ENCODE assay signal across 7 mouse cellular contexts in genomic region chr17:48467395-48468231, GRCm38 (mm10). TPM values are rescaled to one million over a fixed set of nuclear protein-coding genes. Genes with fewer than 3 reads are reported as not detected.
DNase-seq lines count a peak whose midpoint lies in the region; ATAC-seq lines count a peak whose summit lies in the region.

No protein-coding gene starts in this region.

- peak overlapping the region; percentile 16 for H3K4me2 ChIP-seq in embryonic facial prominence, embryonic 11.5 days (ENCODE audit: low read depth, low read length)
- H3K4me2 ChIP-seq in limb, embryonic 11.5 days (ENCODE audit: low read depth, severe bottlenecking) = peak overlapping the region; percentile 27; the same call in 1 of the 2 replicates
- peak overlapping the region; percentile 42 for H3K4me2 ChIP-seq in midbrain, embryonic 14.5 days (ENCODE audit: low read length)

- 10% methylated on average over 22 of the region's 22 CpGs for WGBS in embryonic facial prominence, embryonic 11.5 days
- 8% methylated on average over 22 of the region's 22 CpGs for WGBS in limb, embryonic 11.5 days
- whole genome bisulfite sequencing in midbrain, embryonic 14.5 days = 8% methylated on average over 22 of the region's 22 CpGs

- DNase-seq in adrenal gland, postnatal 14 days = peak; percentile 89
- peak; percentile 91 for DNase-seq in embryonic facial prominence, embryonic 11.5 days (ENCODE audit: low spot score)
- peak; percentile 73 to 93 for DNase-seq in heart, adult 18-20 months
- peak; percentile 86 for DNase-seq in kidney, adult 18-20 months
- peak; percentile 91 for DNase-seq in limb, embryonic 11.5 days (ENCODE audit: low spot score)
- peak; percentile 92 for DNase-seq in midbrain, embryonic 14.5 days
- DNase-seq in spleen, adult 18-20 months = peak; percentile 59 to 84

- ATAC-seq in embryonic facial prominence, embryonic 11.5 days (replicated peaks; ENCODE audit: insufficient number of reproducible peaks, low FRiP score, low TSS enrichment, low read depth) = peak; percentile 70
- peak; percentile 57; the same call in 1 of the 2 replicates for ATAC-seq in limb, embryonic 11.5 days (ENCODE audit: insufficient number of reproducible peaks, low FRiP score, low TSS enrichment, low read depth)
- ATAC-seq in midbrain, embryonic 14.5 days (ENCODE audit: low FRiP score, low TSS enrichment) = peak; percentile 62

- peaks cover 3% of the 10 kb centered on the region; the same call in 1 of the 2 replicates for H3K27me3 ChIP-seq in embryonic facial prominence, embryonic 11.5 days (ENCODE audit: control insufficient read depth, insufficient read depth, low read length)
- H3K27me3 ChIP-seq in limb, embryonic 11.5 days (ENCODE audit: control insufficient read depth, insufficient read depth, low read length) = peaks cover 6% of the 10 kb centered on the region; the same call in 1 of the 2 replicates
- H3K27me3 ChIP-seq in midbrain, embryonic 14.5 days (ENCODE audit: control insufficient read depth, insufficient read depth, low read length) = no peaks in the 10 kb centered on the region

- H3K4me3 ChIP-seq in embryonic facial prominence, embryonic 11.5 days (ENCODE audit: low read depth, low read length) = no peak overlapping the region
- H3K4me3 ChIP-seq in limb, embryonic 11.5 days (ENCODE audit: low read depth, low read length) = no peak overlapping the region
- no peak overlapping the region; the same call in 1 of the 2 replicates for H3K4me3 ChIP-seq in midbrain, embryonic 14.5 days (replicated peaks; ENCODE audit: low read depth, low read length)

- H3K27ac ChIP-seq in embryonic facial prominence, embryonic 11.5 days (replicated peaks; ENCODE audit: low read depth, low read length) = no peak overlapping the region
- no peak overlapping the region for H3K27ac ChIP-seq in limb, embryonic 11.5 days (replicated peaks; ENCODE audit: low read depth, low read length)
- no peak overlapping the region for H3K27ac ChIP-seq in midbrain, embryonic 14.5 days (replicated peaks; ENCODE audit: low read depth, low read length)

- H3K4me1 ChIP-seq in embryonic facial prominence, embryonic 11.5 days (ENCODE audit: control insufficient read depth, insufficient read depth, low read length) = peaks cover 3% of the 10 kb centered on the region; the same call in 1 of the 2 replicates
- no peaks in the 10 kb centered on the region for H3K4me1 ChIP-seq in limb, embryonic 11.5 days (ENCODE audit: control insufficient read depth, insufficient read depth, low read length)
- H3K4me1 ChIP-seq in midbrain, embryonic 14.5 days (ENCODE audit: control insufficient read depth, insufficient read depth, low read length) = no peaks in the 10 kb centered on the region

- H3K9ac ChIP-seq in embryonic facial prominence, embryonic 11.5 days (replicated peaks; ENCODE audit: low read length) = 0 out of 2 replicates have a peak overlapping the region, but pooled peaks have one; percentile 28
- no peak overlapping the region for H3K9ac ChIP-seq in limb, embryonic 11.5 days (ENCODE audit: low read length)
- H3K9ac ChIP-seq in midbrain, embryonic 14.5 days (replicated peaks; ENCODE audit: low read length) = no peak overlapping the region; the same call in 1 of the 2 replicates

- no peaks in the 10 kb centered on the region for H3K9me3 ChIP-seq in embryonic facial prominence, embryonic 11.5 days (replicated peaks; ENCODE audit: control insufficient read depth, low read length)
- H3K9me3 ChIP-seq in limb, embryonic 11.5 days (ENCODE audit: control insufficient read depth, low read length) = no peaks in the 10 kb centered on the region
- H3K9me3 ChIP-seq in midbrain, embryonic 14.5 days (ENCODE audit: control insufficient read depth, low read length) = no peaks in the 10 kb centered on the region

- no peaks in the 10 kb centered on the region for H3K36me3 ChIP-seq in embryonic facial prominence, embryonic 11.5 days (replicated peaks; ENCODE audit: control insufficient read depth, insufficient read depth, low read depth, low read length)
- no peaks in the 10 kb centered on the region for H3K36me3 ChIP-seq in limb, embryonic 11.5 days (ENCODE audit: control insufficient read depth, insufficient read depth, low read length)
- no peaks in the 10 kb centered on the region for H3K36me3 ChIP-seq in midbrain, embryonic 14.5 days (ENCODE audit: control insufficient read depth, insufficient read depth, low read length)

RNA-seq across cellular contexts. Expression of gene Unc5cl, which starts 12.9 kb away (rescaled TPM):
- 0.11 and 0.56 TPM in 2 replicates for total RNA-seq in adrenal gland, postnatal 14 days (2021)
- 0.26 and 0.34 TPM in 2 replicates for polyA plus RNA-seq in embryonic facial prominence, embryonic 11.5 days (2014; fragmentation: Nextera tagmentation; extraction: Ambion mirVana)
- under 1 TPM in 1 of 2 experiments, not detected in 1; 0.36 TPM for total RNA-seq in heart, adult 18-20 months (2021)
- polyA plus RNA-seq in limb, embryonic 11.5 days (2014; fragmentation: Nextera tagmentation; extraction: Ambion mirVana) = 0.13 and 0.33 TPM in 2 replicates
- polyA plus RNA-seq in midbrain, embryonic 14.5 days (2014; fragmentation: Nextera tagmentation; extraction: Ambion mirVana) = 0.22 and 0.53 TPM in 2 replicates

RNA-seq across cellular contexts. Expression of gene Tspo2, which starts 16.3 kb away (rescaled TPM):
- 1.9 and 4.6 TPM in 2 replicates for total RNA-seq in adrenal gland, postnatal 14 days (2021)
- 0.28 and 0.52 TPM in 2 replicates for polyA plus RNA-seq in embryonic facial prominence, embryonic 11.5 days (2014; fragmentation: Nextera tagmentation; extraction: Ambion mirVana)
- total RNA-seq in heart, adult 18-20 months (2021) = under 1 TPM; 0.55 to 0.62 TPM
- polyA plus RNA-seq in limb, embryonic 11.5 days (2014; fragmentation: Nextera tagmentation; extraction: Ambion mirVana) = 0.50 and 0.63 TPM in 2 replicates
- polyA plus RNA-seq in midbrain, embryonic 14.5 days (2014; fragmentation: Nextera tagmentation; extraction: Ambion mirVana) = 2.5 and 4.6 TPM in 2 replicates

RNA-seq across cellular contexts. Expression of gene Apobec2, which starts 34.9 kb away (rescaled TPM):
- 2.3 and 3.0 TPM in 2 replicates for total RNA-seq in adrenal gland, postnatal 14 days (2021)
- polyA plus RNA-seq in embryonic facial prominence, embryonic 11.5 days (2014; fragmentation: Nextera tagmentation; extraction: Ambion mirVana) = 1.2 and 2.0 TPM in 2 replicates
- 100 to 1,000 TPM; 211 to 226 TPM for total RNA-seq in heart, adult 18-20 months (2021)
- 1.5 and 2.2 TPM in 2 replicates for polyA plus RNA-seq in limb, embryonic 11.5 days (2014; fragmentation: Nextera tagmentation; extraction: Ambion mirVana)
- 0.26 and 0.29 TPM in 2 replicates for polyA plus RNA-seq in midbrain, embryonic 14.5 days (2014; fragmentation: Nextera tagmentation; extraction: Ambion mirVana)

RNA-seq across cellular contexts. Expression of gene Oard1, which starts 57.8 kb away (rescaled TPM):
- 18.7 and 22.9 TPM in 2 replicates for total RNA-seq in adrenal gland, postnatal 14 days (2021)
- polyA plus RNA-seq in embryonic facial prominence, embryonic 11.5 days (2014; fragmentation: Nextera tagmentation; extraction: Ambion mirVana) = 76.5 and 79.7 TPM in 2 replicates
- total RNA-seq in heart, adult 18-20 months (2021) = 10 to 100 TPM; 17.3 to 21.3 TPM
- 71.6 and 75.0 TPM in 2 replicates for polyA plus RNA-seq in limb, embryonic 11.5 days (2014; fragmentation: Nextera tagmentation; extraction: Ambion mirVana)
- polyA plus RNA-seq in midbrain, embryonic 14.5 days (2014; fragmentation: Nextera tagmentation; extraction: Ambion mirVana) = 41.9 and 49.2 TPM in 2 replicates

RNA-seq across cellular contexts. Expression of gene Nfya, which starts 57.9 kb away (rescaled TPM):
- 33.1 and 35.8 TPM in 2 replicates for total RNA-seq in adrenal gland, postnatal 14 days (2021)
- polyA plus RNA-seq in embryonic facial prominence, embryonic 11.5 days (2014; fragmentation: Nextera tagmentation; extraction: Ambion mirVana) = 23.0 and 26.5 TPM in 2 replicates
- 10 to 100 TPM; 18.8 to 21.7 TPM for total RNA-seq in heart, adult 18-20 months (2021)
- 30.5 and 31.2 TPM in 2 replicates for polyA plus RNA-seq in limb, embryonic 11.5 days (2014; fragmentation: Nextera tagmentation; extraction: Ambion mirVana)
- polyA plus RNA-seq in midbrain, embryonic 14.5 days (2014; fragmentation: Nextera tagmentation; extraction: Ambion mirVana) = 14.2 and 16.5 TPM in 2 replicates
